Mouse (Mus musculus) kidney, embryonic 14.5 days (tissue): Measurements from ENCODE around the gene Cfap74. TPM values are rescaled to one million over a fixed set of nuclear protein-coding genes. Genes with fewer than 3 reads are reported as not detected.

Experiments
- ATAC-seq: fragments of 200-750 bp; cut with Nextera tagmentation; 2 replicates; pipeline ENCODE4 v1.8.0; 2017; ENCODE audit warnings: moderate number of reproducible peaks, mild to moderate bottlenecking, moderate TSS enrichment, moderate library complexity; ENCODE audit not compliant: low FRiP score, low TSS enrichment
- H3K27ac ChIP-seq: fragments of 300-500 bp; sonication (generic); 2 replicates; pipeline ENCODE4 v1.5.1; 2014; ENCODE audit warnings: low read depth, mild to moderate bottlenecking, low read length, moderate library complexity, mixed read lengths
- H3K27me3 ChIP-seq: fragments of 300-500 bp; sonication (generic); 2 replicates; pipeline ENCODE4 v1.6.1; 2014; ENCODE audit warnings: mild to moderate bottlenecking, low read length; ENCODE audit not compliant: control insufficient read depth, insufficient read depth
- H3K36me3 ChIP-seq: fragments of 300-500 bp; sonication (generic); 2 replicates; pipeline ENCODE4 v1.6.1; 2014; ENCODE audit warnings: low read length, mixed read lengths; ENCODE audit not compliant: control insufficient read depth, insufficient read depth
- H3K4me1 ChIP-seq: fragments of 300-500 bp; sonication (generic); 2 replicates; pipeline ENCODE4 v1.6.1; 2014; ENCODE audit warnings: low read length, mixed read lengths; ENCODE audit not compliant: control insufficient read depth, insufficient read depth
- H3K4me2 ChIP-seq: fragments of 300-500 bp; sonication (generic); replicated peaks from 2 replicates; pipeline ENCODE4 v1.6.1; 2014; ENCODE audit warnings: low read depth, mild to moderate bottlenecking, low read length
- H3K4me3 ChIP-seq: fragments of 300-500 bp; sonication (generic); 2 replicates; pipeline ENCODE4 v1.5.1; 2014; ENCODE audit warnings: mild to moderate bottlenecking, low read length
- H3K9ac ChIP-seq: fragments of 300-500 bp; sonication (generic); 2 replicates; pipeline ENCODE4 v1.6.1; 2014; ENCODE audit warnings: low read depth, mild to moderate bottlenecking, low read length, moderate library complexity
- H3K9me3 ChIP-seq: fragments of 300-500 bp; sonication (generic); 2 replicates; pipeline ENCODE4 v1.6.1; 2016; ENCODE audit warnings: low read length; ENCODE audit not compliant: control insufficient read depth
- WGBS: fragments of 180-500 bp; shearing (Covaris S2); extraction: QIAGEN DNeasy Blood & Tissue Kit; methylation state at CpG from one replicate; pipeline ENCODE4 v1.1.7; 2014; 5-methylcytosine and 5-hydroxymethylcytosine counted together
- polyA plus RNA-seq: library from polyadenylated mRNA; unstranded; fragments of >200 nt; fragmentation: Nextera tagmentation; extraction: Ambion mirVana; gene quantifications from 2 replicates; pipeline ENCODE4 v1.2.1, GENCODE M21; 2014

The Cfap74 gene
- polyA plus RNA-seq, 1 experiment from 2014 or later = 2.3 TPM

DNA sequence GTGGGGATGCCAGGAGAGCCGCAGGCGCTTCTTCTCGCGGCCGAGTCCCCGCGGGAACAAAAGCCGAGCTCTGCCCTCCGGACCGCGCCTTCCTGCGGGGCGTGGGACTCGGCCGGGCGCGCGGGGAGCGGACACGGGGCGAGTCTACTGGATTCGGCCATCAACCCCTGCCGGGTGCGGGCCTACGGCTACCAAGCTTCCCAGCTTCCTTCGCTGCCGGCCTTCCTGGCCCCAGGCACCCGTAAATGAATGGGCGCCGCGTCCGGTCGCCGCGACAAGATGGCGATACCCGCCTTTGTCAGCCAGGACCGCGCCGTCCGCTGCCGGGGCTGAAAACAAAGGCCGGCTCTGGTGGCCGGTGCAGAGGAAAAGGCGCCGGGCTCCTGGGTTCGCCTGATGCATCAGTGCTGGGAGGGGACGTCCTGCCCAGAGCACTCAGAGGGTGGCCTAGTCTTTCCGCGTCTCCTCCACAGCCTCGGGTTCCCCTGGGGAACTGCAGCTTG is 83.2 kb downstream of the Cfap74 start:
- Histone ChIP-seq H3K9ac (peak overlapping the region; percentile 100), H3K9me3 (no peaks in the 10 kb centered on the region), H3K4me2 (peak overlapping the region; percentile 59), H3K27me3 (no peaks in the 10 kb centered on the region), H3K4me1 (peaks cover 33% of the 10 kb centered on the region), H3K27ac (peak overlapping the region; percentile 95), H3K4me3 (peak overlapping the region; percentile 100), H3K36me3 (no peaks in the 10 kb centered on the region)
- under 1% methylated on average over 51 of the region's 51 CpGs for WGBS
- ATAC-seq = no peak

GRCm38 (mm10) chr4:155494891-155495290 is 85.9 kb downstream of the Cfap74 start:
- 66% methylated on average over 4 of the region's 4 CpGs for WGBS
- Histone ChIP-seq H3K27ac (no peak overlapping the region), H3K27me3 (no peaks in the 10 kb centered on the region), H3K4me3 (no peak overlapping the region), H3K9me3 (no peaks in the 10 kb centered on the region), H3K4me1 (peaks cover 16% of the 10 kb centered on the region; the same call in 1 of the 2 replicates), H3K36me3 (no peaks in the 10 kb centered on the region), H3K9ac (no peak overlapping the region), H3K4me2 (no peak overlapping the region)
- ATAC-seq = no peak

DNA sequence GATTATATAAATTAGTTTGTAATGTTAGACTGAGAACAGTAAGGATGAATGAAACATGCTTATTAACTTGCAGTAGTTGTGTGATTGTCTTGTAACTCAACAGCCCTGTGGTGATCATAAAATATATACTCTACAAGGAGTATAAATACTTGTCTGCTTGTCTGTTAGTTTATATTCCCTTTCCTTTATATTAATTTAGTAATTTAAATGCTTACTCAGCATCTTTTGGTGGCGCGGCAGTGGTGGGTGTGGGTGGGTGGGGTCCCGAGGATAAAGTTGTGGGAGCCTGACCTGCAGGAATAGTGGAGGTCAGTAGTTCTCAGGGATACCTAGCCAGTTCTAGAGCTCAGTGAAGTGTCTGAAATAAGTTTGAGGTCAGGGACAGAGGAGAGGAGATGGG is 89.0 kb downstream of the Cfap74 start:
- no peak for ATAC-seq
- H3K36me3 ChIP-seq = no peaks in the 10 kb centered on the region
- WGBS = 77% methylated on average over 3 of the region's 3 CpGs
- no peak overlapping the region for H3K4me2 ChIP-seq
- H3K27me3 ChIP-seq = no peaks in the 10 kb centered on the region
- no peaks in the 10 kb centered on the region for H3K9me3 ChIP-seq
- H3K27ac ChIP-seq = no peak overlapping the region
- peaks cover 16% of the 10 kb centered on the region; the same call in 1 of the 2 replicates for H3K4me1 ChIP-seq
- H3K9ac ChIP-seq = no peak overlapping the region
- H3K4me3 ChIP-seq = no peak overlapping the region

DNA sequence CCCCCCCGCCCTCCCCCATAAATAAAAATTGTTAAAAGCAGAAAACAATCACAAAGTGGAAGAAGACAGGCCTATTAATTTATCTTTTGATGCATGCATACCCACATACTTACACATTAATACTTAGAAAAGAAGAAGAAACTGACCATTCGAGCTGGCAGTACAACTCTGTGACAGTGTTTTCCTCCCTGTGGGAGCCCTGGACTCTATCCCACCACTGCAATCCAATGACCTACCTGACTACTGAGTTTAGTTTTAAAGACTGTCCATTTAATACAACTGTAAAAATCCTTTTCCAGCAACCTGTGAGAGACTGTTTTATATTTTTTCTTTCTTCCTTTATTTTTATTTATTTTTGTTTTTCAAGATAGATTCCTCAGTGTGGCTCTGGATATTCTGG is 92.1 kb downstream of the Cfap74 start:
- Histone ChIP-seq H3K36me3 (no peaks in the 10 kb centered on the region), H3K27ac (no peak overlapping the region), H3K4me3 (no peak overlapping the region), H3K4me2 (no peak overlapping the region), H3K9me3 (no peaks in the 10 kb centered on the region), H3K4me1 (no peaks in the 10 kb centered on the region), H3K9ac (no peak overlapping the region), H3K27me3 (no peaks in the 10 kb centered on the region)
- ATAC-seq = no peak
- 79% methylated on average over 2 of the region's 2 CpGs for WGBS

GRCm38 (mm10) chr4:155505067-155505466 is 96.1 kb downstream of the Cfap74 start:
- no peak for ATAC-seq
- 38% methylated on average over 8 of the region's 8 CpGs for WGBS
- H3K4me2 ChIP-seq = no peak overlapping the region
- H3K4me1 ChIP-seq = 0 out of 2 replicates have a peak, but pooled peaks cover 4% of the 10 kb centered on the region
- H3K27me3 ChIP-seq = no peaks in the 10 kb centered on the region
- no peaks in the 10 kb centered on the region for H3K9me3 ChIP-seq
- no peak overlapping the region for H3K27ac ChIP-seq
- H3K36me3 ChIP-seq = no peaks in the 10 kb centered on the region
- no peak overlapping the region for H3K4me3 ChIP-seq
- no peak overlapping the region for H3K9ac ChIP-seq

DNA sequence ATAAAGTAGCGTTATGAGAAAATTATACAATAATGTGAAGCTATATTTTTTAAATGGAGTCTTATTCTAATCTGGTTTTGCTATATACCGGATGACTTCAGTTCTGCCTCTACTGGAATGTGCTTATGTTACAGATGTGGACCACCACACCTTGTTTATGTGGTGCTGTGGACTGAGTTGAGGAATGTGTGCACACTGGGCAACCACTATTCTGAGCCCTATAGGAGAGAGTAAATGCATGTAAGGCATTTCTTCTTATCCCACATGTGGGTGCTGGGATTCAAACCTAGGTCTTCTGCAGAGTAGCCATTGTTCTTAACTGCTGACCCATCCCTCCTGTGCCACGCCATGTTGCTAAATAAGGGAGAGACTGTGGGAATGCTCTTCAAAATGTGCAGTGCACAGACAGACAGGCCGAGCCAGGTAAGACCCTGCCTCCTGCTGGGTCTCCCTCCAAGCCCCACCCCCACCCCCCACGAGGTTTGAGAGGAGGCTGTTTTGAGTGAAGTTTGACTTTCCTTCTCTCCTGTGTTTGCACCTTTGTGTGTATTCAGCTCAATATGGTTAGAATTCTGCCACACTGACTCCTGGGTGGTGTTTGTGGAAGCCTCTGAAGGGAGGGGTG is 96.8 kb downstream of the Cfap74 start:
- H3K36me3 ChIP-seq = no peaks in the 10 kb centered on the region
- no peak overlapping the region for H3K4me3 ChIP-seq
- no peak overlapping the region for H3K4me2 ChIP-seq
- H3K27ac ChIP-seq = no peak overlapping the region
- no peaks in the 10 kb centered on the region for H3K27me3 ChIP-seq
- 86% methylated on average over 5 of the region's 5 CpGs for WGBS
- no peak overlapping the region for H3K9ac ChIP-seq
- ATAC-seq = no peak
- 0 out of 2 replicates have a peak, but pooled peaks cover 4% of the 10 kb centered on the region for H3K4me1 ChIP-seq
- no peaks in the 10 kb centered on the region for H3K9me3 ChIP-seq

DNA sequence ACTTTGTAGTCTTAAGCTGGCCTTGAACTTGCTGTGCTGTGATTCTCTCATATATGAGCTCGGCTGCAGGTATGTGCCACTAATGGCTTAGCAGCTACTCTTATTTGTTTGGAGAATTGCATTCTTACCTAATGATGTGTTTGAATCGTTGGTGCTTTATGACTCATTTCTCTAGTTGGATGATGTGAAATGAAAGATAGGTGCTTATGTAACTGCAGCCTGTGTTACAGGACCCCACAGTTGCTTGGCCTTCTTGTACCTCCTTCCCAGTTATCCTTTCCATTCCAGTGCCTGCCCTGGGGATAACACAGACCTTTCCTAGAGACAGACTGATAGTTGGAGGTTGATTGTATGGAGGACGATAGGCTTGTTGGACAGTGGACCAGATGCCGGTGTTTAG is 99.6 kb downstream of the Cfap74 start:
- Histone ChIP-seq H3K4me2 (no peak overlapping the region), H3K4me3 (no peak overlapping the region), H3K36me3 (peaks cover 3% of the 10 kb centered on the region; the same call in 1 of the 2 replicates), H3K4me1 (0 out of 2 replicates have a peak, but pooled peaks cover 4% of the 10 kb centered on the region), H3K27me3 (no peaks in the 10 kb centered on the region), H3K9ac (no peak overlapping the region), H3K27ac (no peak overlapping the region), H3K9me3 (no peaks in the 10 kb centered on the region)
- WGBS = 85% methylated on average over 4 of the region's 4 CpGs
- no peak for ATAC-seq

- WGBS = 78% methylated on average over 1 of the region's 1 CpGs
- H3K4me3 ChIP-seq = no peak overlapping the region
- H3K9ac ChIP-seq = no peak overlapping the region
- no peaks in the 10 kb centered on the region for H3K9me3 ChIP-seq
- no peak overlapping the region for H3K4me2 ChIP-seq
- no peak for ATAC-seq
- no peak overlapping the region for H3K27ac ChIP-seq
- no peaks in the 10 kb centered on the region for H3K27me3 ChIP-seq
- peaks cover 10% of the 10 kb centered on the region; the same call in 1 of the 2 replicates for H3K36me3 ChIP-seq
- H3K4me1 ChIP-seq = 0 out of 2 replicates have a peak, but pooled peaks cover 4% of the 10 kb centered on the region
Measured at GRCm38 (mm10) chr4:155510981-155511380, 102.0 kb downstream of the Cfap74 start.

- WGBS = 93% methylated on average over 2 of the region's 2 CpGs
- no peak for ATAC-seq
- no peaks in the 10 kb centered on the region for H3K27me3 ChIP-seq
- no peaks in the 10 kb centered on the region for H3K4me1 ChIP-seq
- no peaks in the 10 kb centered on the region for H3K9me3 ChIP-seq
- no peak overlapping the region for H3K27ac ChIP-seq
- H3K4me3 ChIP-seq = no peak overlapping the region
- H3K9ac ChIP-seq = no peak overlapping the region
- peaks cover 15% of the 10 kb centered on the region; the same call in 1 of the 2 replicates for H3K36me3 ChIP-seq
- no peak overlapping the region for H3K4me2 ChIP-seq
Measured at GRCm38 (mm10) chr4:155514810-155515209, 105.8 kb downstream of the Cfap74 start.
